Mouse (Mus musculus): ENCODE measurements around the gene Rd3.

GRCm38 (mm10) chr1:191952733-191953335 lies 24.3 kb upstream of the Rd3 start:
- no peak for TF ChIP-seq CTCF (IDR thresholded peaks at IDR 0.05; ENCODE audit: borderline replicate concordance, insufficient read depth, low read depth, low read length)
- TF ChIP-seq POLR2A (IDR thresholded peaks at IDR 0.05; ENCODE audit: borderline replicate concordance, insufficient read depth, low read length): no peak

Measured in cerebellum, adult 2 months (tissue).